Mouse (Mus musculus): ENCODE measurements around the gene Plin4.

DNA sequence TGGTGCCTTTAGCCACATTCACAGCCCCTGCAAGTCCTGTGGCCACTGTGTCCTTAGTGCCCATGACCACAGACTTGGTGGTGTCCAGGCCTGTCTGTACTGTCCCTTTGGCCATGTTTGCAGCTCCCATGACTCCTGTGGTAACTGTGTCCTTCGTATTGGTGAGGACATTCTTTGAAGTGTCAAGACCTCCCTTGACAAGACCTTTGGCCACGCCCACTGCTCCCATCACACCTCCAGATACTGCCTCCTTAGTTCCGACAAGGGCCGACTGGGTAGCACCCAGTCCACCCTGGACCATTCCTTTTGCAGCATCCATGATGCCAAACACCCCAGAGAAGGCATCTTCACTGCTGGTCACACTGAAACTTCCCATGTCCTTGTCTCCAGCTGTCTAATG is 2.6 kb downstream of the Plin4 start:
- TF ChIP-seq CTCF (IDR thresholded peaks at IDR 0.05; ENCODE audit: extremely low read depth, insufficient read depth, insufficient read length, insufficient replicate concordance) (no peak), POLR2A (IDR thresholded peaks at IDR 0.05; ENCODE audit: low read depth, low read length) (no peak)
